In the genomic region with DNA sequence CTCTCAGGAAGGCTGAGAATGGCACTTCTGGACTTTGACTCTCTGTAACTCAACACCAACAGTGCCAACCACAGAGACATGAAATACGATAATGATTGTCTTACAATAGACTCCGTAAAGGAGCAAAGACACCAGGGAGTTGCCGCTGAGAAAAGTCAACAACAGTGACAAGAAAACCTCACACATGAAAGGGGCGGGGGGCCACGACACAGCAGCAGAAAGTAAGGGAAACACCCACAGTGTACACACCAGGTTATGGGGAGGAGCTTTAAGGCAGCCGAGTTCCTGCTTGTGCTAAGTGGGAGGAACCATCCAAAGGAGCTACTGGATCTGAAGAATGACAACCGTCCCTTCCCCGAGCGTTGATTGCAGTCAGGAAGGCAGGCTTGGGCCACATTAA, we compare ENCODE assay signal across 10 mouse cellular contexts. TPM values are rescaled to one million over a fixed set of nuclear protein-coding genes. Genes with fewer than 3 reads are reported as not detected.
DNase-seq lines count a peak whose midpoint lies in the region; ATAC-seq and TF ChIP-seq lines count a peak whose summit lies in the region.
"Had no signal": no experiment of that assay in that cellular context is flagged by ENCODE, and none has a peak within 500 bp of the region (broad histone marks: within the 10 kb centered on the region; RNA-seq: fewer than 3 reads in every experiment).

No protein-coding gene starts in this region.

- no peak for TF ChIP-seq CTCF in layer of hippocampus, adult 2 months (conservative IDR thresholded peaks at IDR 0.05)
- no peak for TF ChIP-seq CTCF in lung, postnatal 0 days (IDR thresholded peaks at IDR 0.05)
- TF ChIP-seq CTCF in stomach, postnatal 0 days (IDR thresholded peaks at IDR 0.05; ENCODE audit: low read depth) = no peak

- H3K27ac ChIP-seq in layer of hippocampus, adult 2 months = peak overlapping the region; percentile 21; the same call in 1 of the 2 replicates
- peak overlapping the region; percentile 19 for H3K27ac ChIP-seq in kidney, embryonic 15.5 days
- H3K27ac ChIP-seq in lung, postnatal 0 days (ENCODE audit: low read length) = no peak overlapping the region
- H3K27ac ChIP-seq in stomach, postnatal 0 days (replicated peaks) = peak overlapping the region; percentile 40; the same call in 1 of the 2 replicates
- H3K27ac ChIP-seq: macrophage had no signal

- H3K4me1 ChIP-seq in kidney, embryonic 15.5 days = peaks cover 42% of the 10 kb centered on the region
- no peaks in the 10 kb centered on the region for H3K4me1 ChIP-seq in lung, postnatal 0 days (ENCODE audit: insufficient read depth, low read depth, low read length)
- peaks cover 6% of the 10 kb centered on the region; the same call in 1 of the 2 replicates for H3K4me1 ChIP-seq in stomach, postnatal 0 days (replicated peaks; ENCODE audit: control insufficient read depth, insufficient read depth)

- H3K27me3 ChIP-seq in kidney, embryonic 15.5 days = no peaks in the 10 kb centered on the region; the same call in 1 of the 2 replicates
- H3K27me3 ChIP-seq in lung, postnatal 0 days (replicated peaks; ENCODE audit: insufficient read depth, low read length) = no peaks in the 10 kb centered on the region
- H3K27me3 ChIP-seq in stomach, postnatal 0 days (ENCODE audit: control insufficient read depth, insufficient read depth, low read length) = no peaks in the 10 kb centered on the region

- peak overlapping the region; percentile 24; the same call in 1 of the 2 replicates for H3K4me3 ChIP-seq in layer of hippocampus, adult 2 months
- peak overlapping the region; percentile 12; the same call in 1 of the 2 replicates for H3K4me3 ChIP-seq in kidney, embryonic 15.5 days (replicated peaks)
- H3K4me3 ChIP-seq in lung, postnatal 0 days (ENCODE audit: low read depth, low read length) = peak overlapping the region; percentile 19; the same call in 1 of the 2 replicates
- 0 out of 2 replicates have a peak overlapping the region, but pooled peaks have one; percentile 12 for H3K4me3 ChIP-seq in stomach, postnatal 0 days (ENCODE audit: low read depth, low read length)

- peak overlapping the region; percentile 30 for H3K4me2 ChIP-seq in kidney, embryonic 15.5 days
- peak overlapping the region; percentile 33 for H3K4me2 ChIP-seq in lung, postnatal 0 days (replicated peaks; ENCODE audit: low read depth, low read length)
- peak overlapping the region; percentile 17; the same call in 1 of the 2 replicates for H3K4me2 ChIP-seq in stomach, postnatal 0 days (replicated peaks; ENCODE audit: low read depth)

- no peaks in the 10 kb centered on the region for H3K36me3 ChIP-seq in kidney, embryonic 15.5 days
- H3K36me3 ChIP-seq in lung, postnatal 0 days (ENCODE audit: insufficient read depth, low read length) = no peaks in the 10 kb centered on the region
- no peaks in the 10 kb centered on the region for H3K36me3 ChIP-seq in stomach, postnatal 0 days (ENCODE audit: control insufficient read depth, insufficient read depth, low read length)

- TF ChIP-seq EP300 in lung, postnatal 0 days (IDR thresholded peaks at IDR 0.05) = no peak
- TF ChIP-seq EP300 in stomach, postnatal 0 days (optimal IDR thresholded peaks at IDR 0.05) = no peak

- no peak for DNase-seq in layer of hippocampus, adult 2 months (ENCODE audit: low spot score in 2 of 2)
- DNase-seq in layer of hippocampus, adult 8-10 months (ENCODE audit: low spot score in 2 of 2) = no peak
- DNase-seq in lung, postnatal 0 days (ENCODE audit: low spot score) = peak; percentile 68
- DNase-seq in stomach, postnatal 0 days (ENCODE audit: low spot score) = peak; percentile 88
- DNase-seq in adrenal gland, adult (ENCODE audit: inconsistent age in 2 of 2, low spot score in 1 of 2) = no peak
- no peak for DNase-seq in testis, postnatal 10 days (ENCODE audit: low spot score)
- no peak for DNase-seq in adipocyte (ENCODE audit: low spot score)
- DNase-seq: cerebellum, postnatal 10 days had no signal

- H3K9me3 ChIP-seq in kidney, embryonic 15.5 days (replicated peaks) = no peaks in the 10 kb centered on the region
- no peaks in the 10 kb centered on the region for H3K9me3 ChIP-seq in lung, postnatal 0 days (ENCODE audit: low read length)
- no peaks in the 10 kb centered on the region for H3K9me3 ChIP-seq in stomach, postnatal 0 days (ENCODE audit: control insufficient read depth, low read length)

- peak; percentile 59 for ATAC-seq in kidney, embryonic 15.5 days (replicated peaks; ENCODE audit: low FRiP score)
- ATAC-seq in lung, postnatal 0 days = peak; percentile 46
- peak; percentile 91 for ATAC-seq in stomach, postnatal 0 days (ENCODE audit: low FRiP score, low TSS enrichment)

- no peak overlapping the region for H3K9ac ChIP-seq in kidney, embryonic 15.5 days
- H3K9ac ChIP-seq in lung, postnatal 0 days (replicated peaks; ENCODE audit: low read depth) = no peak overlapping the region
- H3K9ac ChIP-seq in stomach, postnatal 0 days (ENCODE audit: low read length) = no peak overlapping the region

- 15% methylated on average over 9 of the region's 9 CpGs for WGBS in kidney, embryonic 15.5 days
- 40% methylated on average over 9 of the region's 9 CpGs for WGBS in lung, postnatal 0 days
- 43% methylated on average over 9 of the region's 9 CpGs for WGBS in stomach, postnatal 0 days

RNA-seq across cellular contexts. Expression of gene Stxbp6, which starts 4.3 kb away (rescaled TPM):
- 100 to 1,000 TPM in 1 of 2 experiments, 10 to 100 TPM in 1; 83.6 to 100 TPM for total RNA-seq in layer of hippocampus, adult 2 months (2021)
- 10 to 100 TPM; 58.4 to 79.2 (median 75.5) TPM for total RNA-seq in layer of hippocampus, adult 8-10 months (2022)
- polyA plus RNA-seq in kidney, embryonic 15.5 days (2015; fragmentation: Nextera tagmentation; extraction: Ambion mirVana) = 39.7 and 40.2 TPM in 2 replicates
- polyA plus RNA-seq in lung, postnatal 0 days (2015; fragmentation: Nextera tagmentation; extraction: Ambion mirVana) = 22.1 and 25.7 TPM in 2 replicates
- polyA plus RNA-seq in stomach, postnatal 0 days (2015; fragmentation: Nextera tagmentation; extraction: Ambion mirVana) = 9.3 and 9.4 TPM in 2 replicates

Comparison
In these comparisons a context has a peak if more than half of its experiments do, and no peak if none do; other contexts are left out.
1. DNase-seq: peak in lung, postnatal 0 days (single experiment) and stomach, postnatal 0 days (single experiment); none in layer of hippocampus, adult 2 months (0 of 2), layer of hippocampus, adult 8-10 months (0 of 2), adrenal gland, adult (0 of 2), testis, postnatal 10 days (single experiment) and adipocyte (single experiment).
2. Peak in every context shown above with its lines, with median percentiles within 50 percentile points of each other: H3K4me3 ChIP-seq, ATAC-seq and H3K4me2 ChIP-seq.